Mouse (Mus musculus) heart, postnatal 0 days (tissue): ENCODE measurements around the gene Ablim2. TPM values are rescaled to one million over a fixed set of nuclear protein-coding genes. Genes with fewer than 3 reads are reported as not detected.
A peak's percentile ranks its signal among the peaks of the same experiment; 100 is the strongest.

ENCODE experiments used
- ATAC-seq: fragments of 200-750 bp; cut with Nextera tagmentation; 2 replicates; pipeline ENCODE4 v1.8.0; 2017; ENCODE audit warnings: low read depth, moderate number of reproducible peaks, moderate library complexity; ENCODE audit not compliant: insufficient read depth
- DNase-seq: peaks from one replicate; pipeline ENCODE4 v3.0.0-alpha.2; 2016; ENCODE audit warnings: low spot score
- H3K27ac ChIP-seq: fragments of 300-500 bp; sonication (generic); 2 replicates; pipeline ENCODE4 v1.5.1; 2014; ENCODE audit warnings: low read depth, mild to moderate bottlenecking
- H3K27me3 ChIP-seq: fragments of 300-500 bp; sonication (generic); 2 replicates; pipeline ENCODE4 v1.6.1; 2014; ENCODE audit warnings: low read length, mixed read lengths; ENCODE audit not compliant: control insufficient read depth, insufficient read depth
- H3K36me3 ChIP-seq: fragments of 300-500 bp; sonication (generic); replicated peaks from 2 replicates; pipeline ENCODE4 v1.6.1; 2014; ENCODE audit warnings: low read length, mixed read lengths; ENCODE audit not compliant: control insufficient read depth, insufficient read depth
- H3K4me1 ChIP-seq: fragments of 300-500 bp; sonication (generic); 2 replicates; pipeline ENCODE4 v1.6.1; 2014; ENCODE audit warnings: antibody characterized with exemption; ENCODE audit not compliant: control insufficient read depth, insufficient read depth
- H3K4me2 ChIP-seq: fragments of 300-500 bp; sonication (generic); 2 replicates; pipeline ENCODE4 v1.6.1; 2014; ENCODE audit warnings: low read depth, mild to moderate bottlenecking, low read length, moderate library complexity
- H3K4me3 ChIP-seq: fragments of 300-500 bp; sonication (generic); 2 replicates; pipeline ENCODE4 v1.5.1; 2014; ENCODE audit warnings: low read depth, low read length
- H3K9ac ChIP-seq: fragments of 300-500 bp; sonication (generic); replicated peaks from 2 replicates; pipeline ENCODE4 v1.6.1; 2014; ENCODE audit warnings: low read depth, low read length, mixed read lengths
- H3K9me3 ChIP-seq: fragments of 300-500 bp; sonication (generic); replicated peaks from 2 replicates; pipeline ENCODE4 v1.6.1; 2016; ENCODE audit warnings: low read length; ENCODE audit not compliant: control insufficient read depth
- CTCF ChIP-seq: IDR thresholded peaks from 2 replicates; pipeline ENCODE4 v1.5.1; 2016; ENCODE audit warnings: antibody characterized with exemption, control low read depth, low read depth
- EP300 ChIP-seq: IDR thresholded peaks from 2 replicates; pipeline ENCODE4 v1.6.1; 2016; ENCODE audit warnings: antibody characterized with exemption, low read depth
- WGBS: fragments of 180-500 bp; shearing (Covaris S2); extraction: QIAGEN DNeasy Blood & Tissue Kit; methylation state at CpG from one replicate; pipeline ENCODE4 v1.1.7; 2014; 5-methylcytosine and 5-hydroxymethylcytosine counted together
- polyA plus RNA-seq: library from polyadenylated mRNA; unstranded; fragments of >200 nt; fragmentation: Nextera tagmentation; extraction: Ambion mirVana; gene quantifications from 2 replicates; pipeline ENCODE4 v1.2.1, GENCODE M21; 2015
- total RNA-seq: library from RNA; depleted of rRNA; stranded (reverse); fragments of >200 nt; gene quantifications from 2 replicates; pipeline ENCODE4 v1.2.3, GENCODE M21; 2014; ENCODE audit warnings: low replicate concordance

Gene Ablim2
- total and polyA plus RNA-seq, 2 experiments from 2014 or later = 8.8 to 22.1 TPM

- Histone ChIP-seq H3K4me3 (no peak overlapping the region), H3K36me3 (no peaks in the 10 kb centered on the region), H3K9ac (no peak overlapping the region), H3K4me1 (peaks cover 3% of the 10 kb centered on the region; the same call in 1 of the 2 replicates), H3K27me3 (no peaks in the 10 kb centered on the region), H3K27ac (no peak overlapping the region), H3K4me2 (no peak overlapping the region), H3K9me3 (no peaks in the 10 kb centered on the region)
- 35% methylated on average over 3 of the region's 3 CpGs for WGBS
- no peak for TF ChIP-seq EP300
- no peak for TF ChIP-seq CTCF
- DNase-seq (no peak), ATAC-seq (no peak)
These were observed 98.6 kb downstream of the Ablim2 start for GRCm38 (mm10) chr5:35856245-35856644.

GRCm38 (mm10) chr5:35858069-35858468 is 100.4 kb downstream of the Ablim2 start:
- Histone ChIP-seq H3K36me3 (no peaks in the 10 kb centered on the region), H3K9me3 (no peaks in the 10 kb centered on the region), H3K27ac (no peak overlapping the region), H3K4me2 (no peak overlapping the region), H3K27me3 (no peaks in the 10 kb centered on the region), H3K9ac (no peak overlapping the region), H3K4me3 (no peak overlapping the region), H3K4me1 (no peaks in the 10 kb centered on the region)
- peak; percentile 66; the same call in 1 of the 2 replicates for ATAC-seq
- WGBS = 22% methylated on average over 6 of the region's 6 CpGs
- peak; percentile 61 for DNase-seq
- no peak for TF ChIP-seq EP300
- TF ChIP-seq CTCF = peak; percentile 95

- Histone ChIP-seq H3K9me3 (no peaks in the 10 kb centered on the region), H3K36me3 (no peaks in the 10 kb centered on the region), H3K9ac (no peak overlapping the region), H3K4me3 (no peak overlapping the region), H3K4me2 (no peak overlapping the region), H3K4me1 (no peaks in the 10 kb centered on the region), H3K27me3 (no peaks in the 10 kb centered on the region), H3K27ac (no peak overlapping the region)
- ATAC-seq (no peak), DNase-seq (no peak)
- TF ChIP-seq EP300 = no peak
- no peak for TF ChIP-seq CTCF
- WGBS = 77% methylated on average over 2 of the region's 2 CpGs
These were observed 103.8 kb downstream of the Ablim2 start for GRCm38 (mm10) chr5:35861456-35861855.

GRCm38 (mm10) chr5:35869973-35870372 is 112.3 kb downstream of the Ablim2 start:
- TF ChIP-seq CTCF = no peak
- TF ChIP-seq EP300 = no peak
- H3K27ac ChIP-seq = no peak overlapping the region
- DNase-seq = no peak
- no peaks in the 10 kb centered on the region for H3K36me3 ChIP-seq
- H3K4me1 ChIP-seq = peaks cover 7% of the 10 kb centered on the region
- H3K4me2 ChIP-seq = no peak overlapping the region
- no peak overlapping the region for H3K4me3 ChIP-seq
- H3K9ac ChIP-seq = no peak overlapping the region
- WGBS = 67% methylated on average over 4 of the region's 4 CpGs
- H3K27me3 ChIP-seq = no peaks in the 10 kb centered on the region
- no peak for ATAC-seq
- no peaks in the 10 kb centered on the region for H3K9me3 ChIP-seq

GRCm38 (mm10) chr5:35870408-35871012 is 112.8 kb downstream of the Ablim2 start:
- no peaks in the 10 kb centered on the region for H3K27me3 ChIP-seq
- no peak overlapping the region for H3K4me2 ChIP-seq
- H3K9ac ChIP-seq = no peak overlapping the region
- WGBS = 52% methylated on average over 8 of the region's 8 CpGs
- H3K4me3 ChIP-seq = no peak overlapping the region
- H3K4me1 ChIP-seq = peaks cover 7% of the 10 kb centered on the region
- H3K36me3 ChIP-seq = no peaks in the 10 kb centered on the region
- no peak overlapping the region for H3K27ac ChIP-seq
- peak; percentile 63 for DNase-seq
- no peaks in the 10 kb centered on the region for H3K9me3 ChIP-seq
- TF ChIP-seq CTCF (peak; percentile 97), EP300 (no peak)
- peak; percentile 63 for ATAC-seq

- TF ChIP-seq CTCF (no peak), EP300 (no peak)
- Histone ChIP-seq H3K4me3 (no peak overlapping the region), H3K9me3 (no peaks in the 10 kb centered on the region), H3K36me3 (no peaks in the 10 kb centered on the region), H3K4me1 (peaks cover 15% of the 10 kb centered on the region), H3K9ac (no peak overlapping the region), H3K4me2 (no peak overlapping the region), H3K27me3 (no peaks in the 10 kb centered on the region), H3K27ac (no peak overlapping the region)
- peak; percentile 54 for ATAC-seq
- 16% methylated on average over 4 of the region's 4 CpGs for WGBS
- DNase-seq = no peak
These were observed 115.7 kb downstream of the Ablim2 start for GRCm38 (mm10) chr5:35873382-35873781.
